8 mouse cellular contexts compared by ENCODE assay signal in the genomic region with DNA sequence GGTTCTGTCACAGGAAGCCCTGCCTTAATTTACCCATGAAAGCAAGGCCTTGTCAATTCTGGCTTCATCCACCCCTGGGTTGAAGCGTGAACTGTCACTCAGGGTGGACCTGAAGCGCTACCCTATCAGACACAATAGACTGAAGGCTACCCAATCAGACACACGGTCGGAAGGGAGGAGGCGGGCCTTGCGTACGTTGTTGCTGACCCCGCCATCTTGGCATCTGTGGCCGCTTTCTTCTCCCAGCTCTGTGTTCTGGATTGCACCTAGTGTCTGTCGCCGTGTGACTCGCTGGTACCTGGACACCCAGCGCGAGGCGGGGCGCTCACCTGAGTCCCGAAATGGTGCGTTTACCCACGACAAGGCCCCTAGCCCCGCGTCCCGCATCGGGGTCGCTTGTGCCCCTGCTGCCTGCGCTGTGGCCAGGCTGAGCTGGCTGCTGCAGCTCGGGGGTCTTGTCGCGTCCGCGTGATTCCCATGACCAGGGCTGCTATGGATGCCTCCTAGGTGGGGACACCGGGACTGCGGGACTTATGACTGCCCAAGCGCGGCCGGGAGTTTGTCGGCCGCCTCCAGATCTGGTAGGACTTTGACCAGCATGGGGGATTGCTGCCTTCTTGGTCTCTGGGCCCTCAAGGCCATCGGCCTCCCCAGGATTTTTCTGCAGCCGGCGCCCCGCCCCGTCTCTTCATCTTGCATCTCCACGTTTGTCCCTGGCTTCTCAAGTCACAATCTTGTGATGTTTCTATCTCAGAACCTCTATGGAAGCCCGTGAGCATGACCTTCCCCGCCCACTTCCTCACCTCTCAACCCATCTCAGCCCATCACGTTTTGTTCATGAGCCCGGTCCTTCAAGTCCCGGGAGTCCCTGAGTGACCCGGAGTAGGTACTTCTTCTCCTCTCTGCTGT. TPM values are rescaled to one million over a fixed set of nuclear protein-coding genes. Genes with fewer than 3 reads are reported as not detected.
DNase-seq lines count a peak whose midpoint lies in the region; ATAC-seq and TF ChIP-seq lines count a peak whose summit lies in the region.

Gene Zfp157, plus strand, starts transcription at position 183 of the 909 bp plus-strand sequence.

- peak; percentile 99 for ATAC-seq in erythroid progenitor cell, adult 5-6 weeks (replicated peaks; ENCODE audit: low FRiP score, poor library complexity, severe bottlenecking)
- ATAC-seq in heart, embryonic 12.5 days (ENCODE audit: insufficient number of reproducible peaks, low FRiP score), result peak; percentile 100
- peak; percentile 100 for ATAC-seq in kidney, postnatal 0 days (replicated peaks; ENCODE audit: low FRiP score, low read depth)
- peak; percentile 100 for ATAC-seq in liver, embryonic 11.5 days (replicated peaks; ENCODE audit: low FRiP score)
- peak; percentile 100 for ATAC-seq in stomach, embryonic 14.5 days (ENCODE audit: insufficient number of reproducible peaks, insufficient read depth, low FRiP score, low read depth)

- peak within 1 kb of the TSS; percentile 85 for H3K4me2 ChIP-seq in heart, embryonic 12.5 days
- H3K4me2 ChIP-seq in kidney, postnatal 0 days (ENCODE audit: low read length), result peak within 1 kb of the TSS; percentile 71
- H3K4me2 ChIP-seq in liver, embryonic 11.5 days, result peak within 1 kb of the TSS; percentile 68
- H3K4me2 ChIP-seq in stomach, embryonic 14.5 days (replicated peaks; ENCODE audit: low read depth, low read length), result peak within 1 kb of the TSS; percentile 59

- H3K27ac ChIP-seq in heart, embryonic 12.5 days (ENCODE audit: poor library complexity, severe bottlenecking), result peak within 1 kb of the TSS; percentile 63
- H3K27ac ChIP-seq in kidney, postnatal 0 days, result peak within 1 kb of the TSS; percentile 93
- peak within 1 kb of the TSS; percentile 65; the same call in 1 of the 2 replicates for H3K27ac ChIP-seq in liver, embryonic 11.5 days (ENCODE audit: low read depth, low read length)
- H3K27ac ChIP-seq in stomach, embryonic 14.5 days (ENCODE audit: low read length), result peak within 1 kb of the TSS; percentile 80

- WGBS in heart, embryonic 12.5 days, result under 1% methylated on average over 49 of the region's 49 CpGs
- WGBS in kidney, postnatal 0 days, result under 1% methylated on average over 49 of the region's 49 CpGs
- WGBS in liver, embryonic 11.5 days, result under 1% methylated on average over 49 of the region's 49 CpGs
- WGBS in stomach, embryonic 14.5 days, result under 1% methylated on average over 49 of the region's 49 CpGs

- peaks cover 14% of the 10 kb centered on the region for H3K4me1 ChIP-seq in heart, embryonic 12.5 days (replicated peaks)
- peaks cover 6% of the 10 kb centered on the region; the same call in 1 of the 2 replicates for H3K4me1 ChIP-seq in kidney, postnatal 0 days (replicated peaks; ENCODE audit: insufficient read depth, low read length)
- H3K4me1 ChIP-seq in liver, embryonic 11.5 days (replicated peaks; ENCODE audit: control insufficient read depth, insufficient read depth, low read length), result peaks cover 12% of the 10 kb centered on the region
- peaks cover 11% of the 10 kb centered on the region for H3K4me1 ChIP-seq in stomach, embryonic 14.5 days (ENCODE audit: control insufficient read depth, insufficient read depth, low read length)

- DNase-seq in CD4-positive helper T cell, adult 2 months (ENCODE audit: low read depth, low spot score), result peak; percentile 93
- peak; percentile 94 for DNase-seq in brain, embryonic 18.5 days (ENCODE audit: low read depth, low spot score)
- DNase-seq in kidney, postnatal 0 days (ENCODE audit: low spot score), result peak; percentile 98
- DNase-seq in liver, embryonic 11.5 days (ENCODE audit: low spot score), result peak; percentile 83
- DNase-seq in naive thymus-derived CD4-positive, alpha-beta T cell, adult 2 months (ENCODE audit: low read depth), result peak; percentile 93

- peak within 1 kb of the TSS; percentile 84 for H3K4me3 ChIP-seq in heart, embryonic 12.5 days
- peak within 1 kb of the TSS; percentile 91 for H3K4me3 ChIP-seq in kidney, postnatal 0 days (replicated peaks; ENCODE audit: low read depth, low read length)
- H3K4me3 ChIP-seq in liver, embryonic 11.5 days (ENCODE audit: low read depth, low read length), result peak within 1 kb of the TSS; percentile 94
- H3K4me3 ChIP-seq in stomach, embryonic 14.5 days (ENCODE audit: low read depth, low read length), result peak within 1 kb of the TSS; percentile 96

- H3K9ac ChIP-seq in heart, embryonic 12.5 days, result peak within 1 kb of the TSS; percentile 89
- H3K9ac ChIP-seq in kidney, postnatal 0 days (ENCODE audit: low read depth, low read length), result peak within 1 kb of the TSS; percentile 99
- H3K9ac ChIP-seq in liver, embryonic 11.5 days (ENCODE audit: low read depth, low read length), result peak within 1 kb of the TSS; percentile 95
- peak within 1 kb of the TSS; percentile 96 for H3K9ac ChIP-seq in stomach, embryonic 14.5 days (replicated peaks; ENCODE audit: low read depth, low read length)

- peaks cover 28% of the 10 kb centered on the region for H3K36me3 ChIP-seq in heart, embryonic 12.5 days
- peaks cover 19% of the 10 kb centered on the region for H3K36me3 ChIP-seq in kidney, postnatal 0 days (ENCODE audit: insufficient read depth, low read length)
- H3K36me3 ChIP-seq in liver, embryonic 11.5 days (ENCODE audit: control insufficient read depth, insufficient read depth, low read length), result peaks cover 14% of the 10 kb centered on the region
- peaks cover 15% of the 10 kb centered on the region for H3K36me3 ChIP-seq in stomach, embryonic 14.5 days (ENCODE audit: control insufficient read depth, insufficient read depth, low read length)

- no peaks in the 10 kb centered on the region for H3K27me3 ChIP-seq in heart, embryonic 12.5 days (replicated peaks)
- no peaks in the 10 kb centered on the region for H3K27me3 ChIP-seq in kidney, postnatal 0 days (ENCODE audit: insufficient read depth, low read length)
- H3K27me3 ChIP-seq in liver, embryonic 11.5 days (replicated peaks; ENCODE audit: control insufficient read depth, insufficient read depth, low read length), result no peaks in the 10 kb centered on the region
- H3K27me3 ChIP-seq in stomach, embryonic 14.5 days (ENCODE audit: control insufficient read depth, insufficient read depth, low read length), result no peaks in the 10 kb centered on the region

- TF ChIP-seq CTCF in kidney, postnatal 0 days (IDR thresholded peaks at IDR 0.05; ENCODE audit: low read depth), result no peak

- no peaks in the 10 kb centered on the region for H3K9me3 ChIP-seq in heart, embryonic 12.5 days (replicated peaks)
- no peaks in the 10 kb centered on the region for H3K9me3 ChIP-seq in kidney, postnatal 0 days (replicated peaks; ENCODE audit: low read length)
- H3K9me3 ChIP-seq in liver, embryonic 11.5 days (ENCODE audit: control insufficient read depth, low read length), result no peaks in the 10 kb centered on the region
- H3K9me3 ChIP-seq in stomach, embryonic 14.5 days (ENCODE audit: control insufficient read depth, low read depth, low read length), result no peaks in the 10 kb centered on the region

RNA-seq across cellular contexts. Expression of gene Zfp157, which starts in this region (rescaled TPM):
- 1.7 TPM in 1 of 2 replicates, not detected in the other for total RNA-seq in erythroid progenitor cell, adult 5-6 weeks (2015; ENCODE audit: low replicate concordance)
- 1.7 and 3.3 TPM in 2 replicates for total RNA-seq in erythroid progenitor cell, adult 5-6 weeks (2017; ENCODE audit: low replicate concordance)
- polyA plus RNA-seq in heart, embryonic 12.5 days (2016; fragmentation: Nextera tagmentation; extraction: Ambion mirVana), result 21.7 and 23.0 TPM in 2 replicates
- 24.0 and 25.3 TPM in 2 replicates for polyA plus RNA-seq in kidney, postnatal 0 days (2015; fragmentation: Nextera tagmentation; extraction: Ambion mirVana)
- 16.1 TPM in 2 replicates for polyA plus RNA-seq in liver, embryonic 11.5 days (2014; fragmentation: Nextera tagmentation; extraction: Ambion mirVana)
- polyA plus RNA-seq in stomach, embryonic 14.5 days (2014; fragmentation: Nextera tagmentation; extraction: Ambion mirVana), result 46.0 TPM in 2 replicates

Comparison
In these comparisons a context has a peak if more than half of its experiments do, and no peak if none do; other contexts are left out.
1. Peak in every context shown above with its lines: DNase-seq, ATAC-seq, H3K4me3 ChIP-seq and H3K27ac ChIP-seq.